ENCODE assay signal across 23 mouse cellular contexts in genomic region chr3:85460021-85460420, GRCm38 (mm10).
"Had no signal": no experiment of that assay in that cellular context is flagged by ENCODE, and none has a peak within 500 bp of the region (broad histone marks: within the 10 kb centered on the region; RNA-seq: fewer than 3 reads in every experiment).

No protein-coding gene starts in this region.

- H3K4me3 ChIP-seq: gastrocnemius, adult 2 months; heart, adult 2 months; heart, embryonic 12.5 days; hindbrain, embryonic 10.5 days; hindbrain, embryonic 12.5 days; intestine, embryonic 15.5 days; limb, embryonic 13.5 days; limb, embryonic 15.5 days; liver, embryonic 12.5 days had no signal

- DNase-seq: gastrocnemius, adult 2 months; gastrocnemius, postnatal 10 days; gastrocnemius, postnatal 25 days; heart, adult 2 months; heart, postnatal 10 days; heart, postnatal 4 days; kidney, adult 18-20 months; kidney, adult 8-10 months; kidney, postnatal 10 days; kidney, postnatal 25 days; layer of hippocampus, adult 9-11 months; layer of hippocampus, postnatal 36 days; left cerebral cortex, postnatal 4 days; lung, adult 18-20 months had no signal

- H3K27ac ChIP-seq: gastrocnemius, adult 2 months; heart, adult 2 months; hindbrain, embryonic 10.5 days; hindbrain, embryonic 12.5 days; hindbrain, embryonic 14.5 days; intestine, embryonic 15.5 days; limb, embryonic 13.5 days; limb, embryonic 15.5 days; liver, embryonic 12.5 days; liver, embryonic 14.5 days had no signal
